Mouse (Mus musculus) kidney, adult 2 months (tissue): ENCODE data around the gene Pa2g4.

ENCODE experiments used
- CTCF ChIP-seq: fragments of 200-500 bp; conservative IDR thresholded peaks from 2 replicates; pipeline ENCODE4 v1.5.1; 2011; ENCODE audit warnings: low read depth, mild to moderate bottlenecking, control low read depth, low read length, moderate library complexity, mixed read lengths; ENCODE audit not compliant: insufficient read depth, insufficient read length
- POLR2A ChIP-seq: fragments of 200-500 bp; IDR thresholded peaks from one replicate; pipeline ENCODE4 v1.6.1; 2011; ENCODE audit warnings: low read depth, low read length, control low read depth

GRCm38 (mm10) chr10:128563544-128563943 is 2.2 kb downstream of the Pa2g4 start:
- TF ChIP-seq CTCF = no peak
- TF ChIP-seq POLR2A = no peak
